Mouse (Mus musculus) urinary bladder, postnatal 36 days (tissue): Measurements from ENCODE around the gene Dhx30.
"Not testable (repeated sequence)": the region's sequence is repeated elsewhere in the genome, so short reads cannot be mapped to it uniquely, and the experiment has no call there.

Source experiments
- DNase-seq, 2 experiments: peaks; one replicate each; pipeline ENCODE4 v3.0.0; 2022; ENCODE audit warnings: low spot score in 2 of 2, mixed read lengths in 1 of 2

Dhx30 gene

GRCm38 (mm10) chr9:110094761-110095160 lies 22.9 kb downstream of the Dhx30 start:
- DNase-seq, result no peak

- DNase-seq, result no peak
Observed at GRCm38 (mm10) chr9:110093303-110093702, 24.3 kb downstream of the Dhx30 start.

GRCm38 (mm10) chr9:110085693-110086092 lies 31.9 kb downstream of the Dhx30 start:
- DNase-seq, result no peak

- no peak for DNase-seq
Observed at GRCm38 (mm10) chr9:110084201-110084964, 33.2 kb downstream of the Dhx30 start.

- DNase-seq, result no peak
Observed at GRCm38 (mm10) chr9:110081066-110081465, 36.6 kb downstream of the Dhx30 start.

GRCm38 (mm10) chr9:110076468-110076867 lies 41.2 kb downstream of the Dhx30 start:
- DNase-seq, result not testable (repeated sequence)

GRCm38 (mm10) chr9:110071843-110072242 lies 45.8 kb downstream of the Dhx30 start:
- peak; percentile 67 to 74 for DNase-seq

GRCm38 (mm10) chr9:110071011-110071410 lies 46.6 kb downstream of the Dhx30 start:
- no peak for DNase-seq

- no peak for DNase-seq
Observed at GRCm38 (mm10) chr9:110070358-110070757, 47.3 kb downstream of the Dhx30 start.

GRCm38 (mm10) chr9:110068745-110069144 lies 48.9 kb downstream of the Dhx30 start:
- DNase-seq, result no peak

GRCm38 (mm10) chr9:110064641-110065040 lies 53.0 kb downstream of the Dhx30 start:
- no peak for DNase-seq

- DNase-seq, result no peak
Observed at GRCm38 (mm10) chr9:110062861-110063260, 54.8 kb downstream of the Dhx30 start.

GRCm38 (mm10) chr9:110062405-110062804 lies 55.2 kb downstream of the Dhx30 start:
- DNase-seq, result no peak

- DNase-seq, result no peak
Observed at GRCm38 (mm10) chr9:110060761-110061160, 56.9 kb downstream of the Dhx30 start.

- DNase-seq, result no peak
Observed at GRCm38 (mm10) chr9:110057200-110057599, 60.4 kb downstream of the Dhx30 start.

- DNase-seq, result no peak
Observed at GRCm38 (mm10) chr9:110054781-110055180, 62.8 kb downstream of the Dhx30 start.

GRCm38 (mm10) chr9:110054080-110054421 lies 63.6 kb downstream of the Dhx30 start:
- no peak for DNase-seq

- no peak for DNase-seq
Observed at GRCm38 (mm10) chr9:110053305-110054079, 64.1 kb downstream of the Dhx30 start.

GRCm38 (mm10) chr9:110052951-110053304 lies 64.7 kb downstream of the Dhx30 start:
- DNase-seq, result no peak

- DNase-seq, result no peak
Observed at GRCm38 (mm10) chr9:110051869-110052661, 65.6 kb downstream of the Dhx30 start.

- no peak for DNase-seq
Observed at GRCm38 (mm10) chr9:110051184-110051583, 66.4 kb downstream of the Dhx30 start.

- no peak for DNase-seq
Observed at GRCm38 (mm10) chr9:110047857-110048256, 69.8 kb downstream of the Dhx30 start.
